Mouse (Mus musculus) fat pad, adult 2 months (tissue): ENCODE results near the gene A630089N07Rik.

Source experiments
- DNase-seq: peaks from one replicate; pipeline ENCODE4 v3.0.0-alpha.2; 2011; ENCODE audit warnings: low read depth, low spot score; ENCODE audit errors: extremely low read depth

The A630089N07Rik gene

DNA sequence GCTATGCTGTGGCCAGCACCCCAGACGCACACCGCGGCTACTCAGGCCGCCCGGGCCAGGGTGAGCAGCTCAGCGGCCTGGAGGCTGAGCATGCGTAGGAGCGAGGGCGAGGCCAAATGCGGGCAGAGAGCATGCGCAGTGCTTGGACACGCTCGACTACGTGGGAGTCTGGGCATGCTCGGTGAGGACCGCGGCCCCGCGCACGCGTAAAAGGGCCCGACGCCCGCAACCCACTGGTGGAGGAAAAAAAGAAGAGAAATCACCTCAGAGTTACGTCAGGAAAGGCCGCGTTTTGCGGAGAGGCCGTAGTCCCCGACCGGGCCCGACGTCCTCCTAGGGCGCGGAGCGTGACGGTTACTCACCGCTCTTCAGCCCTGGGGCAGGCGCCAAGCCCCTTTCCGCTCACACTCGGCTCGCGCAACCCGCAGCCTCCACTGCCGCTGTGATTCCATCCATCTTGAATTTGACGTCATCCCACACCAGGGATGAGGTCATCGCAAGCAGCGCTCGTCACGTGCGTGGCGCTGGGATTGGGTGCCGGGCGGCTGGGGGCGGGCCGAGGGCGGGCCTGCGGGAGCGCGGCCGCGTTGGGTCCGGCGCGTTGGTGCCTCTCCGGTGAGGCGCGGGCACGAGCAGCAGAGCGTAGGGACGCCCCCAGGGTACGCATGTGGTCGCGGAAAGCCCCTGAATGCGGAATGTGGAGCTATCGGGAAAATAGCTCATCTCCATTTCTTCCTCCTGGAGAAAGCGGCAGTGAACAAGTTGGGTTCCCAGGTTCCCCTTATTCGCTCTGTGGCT is 119.9 kb downstream of the A630089N07Rik start, which contains the start of the genes C2cd2 and Zbtb21:
C2cd2 (minus strand) TSS at position 448 of the 798 bp plus-strand sequence.
Zbtb21 (minus strand) TSS at position 472 of the 798 bp plus-strand sequence.
- no peak for DNase-seq

DNA sequence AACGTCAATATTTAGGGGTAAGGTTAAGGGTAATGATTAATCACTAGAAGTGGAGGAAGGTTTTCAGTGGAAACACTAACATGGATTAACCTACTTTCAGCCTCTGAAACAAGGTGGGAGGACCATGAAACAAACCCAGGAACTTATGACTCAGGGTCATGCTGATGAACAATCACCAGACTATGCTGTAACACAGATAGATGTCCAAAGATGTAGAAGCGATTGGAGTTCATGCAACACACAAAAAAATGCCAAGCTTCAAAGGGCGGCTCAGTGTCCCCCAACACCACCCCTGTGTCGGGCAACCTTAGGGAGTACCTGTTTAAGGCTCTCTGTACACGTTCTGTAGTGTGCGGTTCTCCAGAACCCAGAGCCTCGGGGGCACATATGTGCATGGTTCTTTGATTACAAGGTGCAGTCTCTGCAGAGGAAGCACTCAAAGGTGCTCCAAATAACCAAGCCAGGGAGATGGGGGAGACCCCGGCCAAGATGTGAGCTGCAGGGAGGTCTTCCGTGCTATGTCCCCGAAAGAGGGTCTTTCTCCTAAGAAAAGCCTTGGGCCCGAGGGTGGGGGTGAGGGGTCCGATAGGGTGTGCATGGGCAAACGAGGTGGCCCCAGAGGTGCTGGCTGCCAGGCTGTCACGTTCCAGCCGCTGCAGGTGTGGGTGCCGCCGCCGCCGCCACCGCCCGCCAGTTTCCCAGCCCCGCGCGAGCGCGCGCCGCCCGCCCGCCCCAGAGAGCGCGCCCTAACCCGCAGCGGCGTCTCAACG is 120.7 kb downstream of the A630089N07Rik start:
- DNase-seq, result no peak

DNA sequence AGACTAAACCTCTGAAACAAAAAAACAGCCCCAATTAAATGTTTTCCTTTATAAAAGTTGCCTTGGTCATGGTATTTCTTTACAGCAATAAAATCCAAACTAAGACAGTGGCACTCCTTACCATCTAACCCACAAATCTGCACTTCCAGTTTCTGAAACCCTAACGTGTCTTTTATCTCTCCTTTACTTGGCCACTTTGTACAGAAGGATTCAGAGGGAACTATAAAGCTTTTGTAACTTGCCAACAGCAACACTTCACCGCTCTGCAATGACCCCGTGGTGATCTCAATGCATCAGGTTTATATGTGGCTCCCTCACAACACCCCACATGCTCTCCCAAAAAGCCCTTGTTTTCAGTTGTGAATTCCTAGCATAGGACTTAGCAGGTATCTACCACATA is 121.9 kb downstream of the A630089N07Rik start:
- DNase-seq, result no peak

DNA sequence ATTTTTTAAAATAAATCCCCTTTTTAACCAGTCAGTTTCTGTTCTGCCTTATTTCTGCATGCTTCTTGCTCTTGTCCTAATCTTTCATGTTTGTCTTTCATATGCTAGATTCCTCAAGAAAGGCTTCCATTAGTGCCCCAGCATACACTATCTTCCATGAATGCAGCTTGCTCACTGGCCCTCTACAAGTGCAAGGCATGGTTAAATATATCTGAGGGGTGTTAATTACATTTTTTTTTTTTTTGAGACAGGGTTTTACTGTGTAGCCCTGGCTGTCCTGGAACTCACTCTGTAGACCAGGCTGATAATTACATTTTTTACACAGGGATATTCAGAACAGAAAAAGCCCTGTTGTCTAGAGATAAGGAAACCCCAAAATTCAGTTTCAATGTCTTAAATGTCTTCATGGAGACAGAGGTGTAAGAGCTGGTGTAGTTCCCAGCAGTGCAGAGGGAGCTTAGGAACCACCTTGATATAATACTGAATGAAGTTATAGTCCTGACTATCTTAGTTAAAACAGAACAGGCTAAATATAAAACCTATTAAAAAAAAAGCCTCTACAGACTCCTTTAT is 123.8 kb downstream of the A630089N07Rik start:
- DNase-seq, result no peak

DNA sequence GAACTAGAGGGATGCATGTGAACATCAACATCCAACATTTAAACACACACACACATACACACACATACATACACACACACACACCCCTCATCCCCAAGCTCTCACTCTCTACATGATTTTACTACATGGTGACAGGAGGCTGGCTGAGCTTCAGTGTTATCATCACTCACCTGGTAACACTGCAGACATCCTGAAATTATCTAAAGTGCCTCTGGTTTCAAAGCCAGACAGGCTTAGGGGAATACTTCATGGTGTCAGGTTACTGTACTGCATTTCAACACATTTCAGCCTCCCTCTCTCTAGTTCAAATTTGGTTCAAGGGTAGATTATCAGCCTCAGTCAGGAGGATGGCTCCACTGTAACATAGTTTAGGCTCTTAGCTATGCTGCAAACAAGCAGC is 124.6 kb downstream of the A630089N07Rik start:
- DNase-seq, result no peak

DNA sequence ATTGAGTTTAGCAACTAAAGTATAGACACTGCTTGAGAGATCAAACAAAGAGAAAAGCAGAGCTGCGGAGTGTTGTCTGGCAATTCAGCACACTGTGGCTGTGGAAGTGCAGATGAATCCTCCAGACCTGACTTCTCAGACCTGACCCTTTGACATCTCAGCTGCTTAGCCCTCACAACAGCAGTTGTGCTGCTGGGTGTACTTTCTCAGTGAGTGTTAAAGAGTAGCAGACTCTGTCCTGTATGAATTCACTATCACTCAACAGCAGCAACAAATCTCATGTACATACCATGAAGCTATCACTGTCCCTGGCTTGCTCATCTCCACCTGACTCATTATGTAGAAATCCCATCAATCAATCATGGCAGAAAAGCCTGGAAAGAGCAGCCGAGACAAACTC is 126.2 kb downstream of the A630089N07Rik start:
- DNase-seq, result no peak

DNA sequence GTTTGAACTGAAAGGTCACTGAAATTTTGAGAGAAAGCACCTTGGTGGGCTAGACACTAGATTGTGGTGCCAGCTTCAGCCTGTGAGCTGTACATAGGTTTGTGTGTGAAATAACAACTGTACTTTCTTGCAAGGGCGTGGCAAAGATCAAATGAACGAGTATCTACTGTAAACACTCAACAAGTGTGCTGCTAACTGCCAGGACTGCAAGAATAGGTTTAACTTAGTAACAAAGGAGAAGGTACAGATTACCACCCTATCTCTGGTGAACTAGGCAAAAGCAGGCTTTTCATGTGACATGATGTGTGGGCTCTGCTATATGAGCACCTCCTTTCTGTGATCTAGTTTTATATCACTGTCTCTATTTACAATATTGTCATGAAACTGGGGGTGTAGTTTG is 128.9 kb downstream of the A630089N07Rik start:
- DNase-seq, result no peak

DNA sequence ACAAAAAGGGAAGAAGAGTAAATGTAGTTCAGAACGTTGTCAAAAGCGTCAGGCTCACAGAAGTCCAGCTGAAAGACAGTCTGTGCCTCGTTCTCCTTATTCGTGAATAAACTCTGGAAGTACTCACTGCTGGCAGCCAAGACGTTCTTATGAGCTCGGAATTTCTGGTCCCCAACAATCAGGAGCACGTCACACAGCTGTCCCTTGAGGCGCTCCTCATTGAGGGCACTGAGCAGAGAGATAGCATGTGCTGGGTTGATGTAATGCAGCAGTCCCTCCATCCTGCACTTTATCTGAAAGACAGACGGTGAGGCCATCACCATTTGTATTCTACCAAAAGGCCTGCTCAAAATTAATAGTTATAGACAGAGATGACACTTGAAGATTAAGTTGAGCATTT is 129.4 kb downstream of the A630089N07Rik start:
- no peak for DNase-seq

DNA sequence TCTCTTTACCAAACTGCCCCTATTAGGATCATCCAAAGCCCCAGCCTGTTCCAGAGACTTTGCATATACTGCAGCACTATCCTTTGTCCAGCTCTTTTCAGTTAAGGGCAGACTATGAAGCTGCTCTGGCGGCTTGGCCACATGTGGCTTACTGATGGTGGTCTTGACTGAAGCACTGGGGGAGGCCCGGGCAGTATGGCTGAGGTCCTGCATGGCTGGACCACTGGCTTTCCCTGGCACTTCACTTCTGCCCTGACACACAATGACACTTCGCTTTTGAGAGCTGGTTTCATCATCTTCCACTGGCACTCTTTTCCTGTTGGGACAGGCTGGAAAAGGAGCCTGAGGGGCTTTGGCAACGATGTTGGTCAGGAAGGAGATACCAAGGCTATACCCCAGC is 129.9 kb downstream of the A630089N07Rik start:
- DNase-seq, result no peak
